Mouse (Mus musculus) forebrain, embryonic 11.5 days (tissue): ENCODE measurements around the gene Alkbh3. TPM values are rescaled to one million over a fixed set of nuclear protein-coding genes. Genes with fewer than 3 reads are reported as not detected.

Source experiments
- polyA plus RNA-seq: library from polyadenylated mRNA; unstranded; fragments of >200 nt; fragmentation: Nextera tagmentation; extraction: Ambion mirVana; gene quantifications from 2 replicates; pipeline ENCODE4 v1.2.1, GENCODE M21; 2014

Alkbh3 gene
- polyA plus RNA-seq, 1 experiment from 2014 or later: 51.9 TPM

Other genes with a start within 250 kb of the Alkbh3 start
- 78.3 and 78.6 TPM in 2 replicates for gene Ext2, start 188.2 kb downstream of the Alkbh3 start, polyA plus RNA-seq
- gene Accs, start 160.9 kb downstream of the Alkbh3 start, polyA plus RNA-seq: 7.7 and 11.1 TPM in 2 replicates
- gene Accsl, start 141.7 kb downstream of the Alkbh3 start, polyA plus RNA-seq: 0.09 TPM in 1 of 2 replicates, not detected in the other
- 8.5 and 11.2 TPM in 2 replicates for gene Gm13889, start 53.6 kb downstream of the Alkbh3 start, polyA plus RNA-seq
- gene Gm27027, start 14.5 kb downstream of the Alkbh3 start, polyA plus RNA-seq: not detected in 2 replicates
- gene Hsd17b12, start 147.2 kb upstream of the Alkbh3 start, polyA plus RNA-seq: 117 and 128 TPM in 2 replicates